17 mouse cellular contexts compared by ENCODE assay signal in genomic region chr16:7404766-7405492, GRCm38 (mm10).
DNase-seq lines count a peak whose midpoint lies in the region; ATAC-seq and TF ChIP-seq lines count a peak whose summit lies in the region.
"Had no signal": no experiment of that assay in that cellular context is flagged by ENCODE, and none has a peak within 500 bp of the region (broad histone marks: within the 10 kb centered on the region; RNA-seq: fewer than 3 reads in every experiment).

No protein-coding gene starts in this region.

- no peak overlapping the region for H3K4me2 ChIP-seq in hindbrain, embryonic 12.5 days (replicated peaks)
- H3K4me2 ChIP-seq in midbrain, postnatal 0 days (ENCODE audit: low read depth, low read length, poor library complexity, severe bottlenecking), result no peak overlapping the region
- H3K4me2 ChIP-seq in intestine, postnatal 0 days (replicated peaks; ENCODE audit: low read depth), result no peak overlapping the region
- H3K4me2 ChIP-seq: embryonic facial prominence, embryonic 15.5 days; heart, embryonic 11.5 days; liver, embryonic 13.5 days had no signal

- peak; percentile 86 for ATAC-seq in hindbrain, embryonic 12.5 days (ENCODE audit: low FRiP score)
- no peak for ATAC-seq in midbrain, postnatal 0 days (ENCODE audit: low FRiP score)
- ATAC-seq in intestine, postnatal 0 days, result no peak

- WGBS in hindbrain, embryonic 12.5 days, result 23% methylated on average over 6 of the region's 6 CpGs
- 23% methylated on average over 6 of the region's 6 CpGs for WGBS in midbrain, postnatal 0 days
- WGBS in intestine, postnatal 0 days, result 49% methylated on average over 6 of the region's 6 CpGs

- H3K9me3 ChIP-seq in hindbrain, embryonic 12.5 days (replicated peaks), result no peaks in the 10 kb centered on the region
- H3K9me3 ChIP-seq in midbrain, postnatal 0 days (ENCODE audit: low read length), result no peaks in the 10 kb centered on the region
- no peaks in the 10 kb centered on the region for H3K9me3 ChIP-seq in intestine, postnatal 0 days (ENCODE audit: control insufficient read depth)
- H3K9me3 ChIP-seq: embryonic facial prominence, embryonic 15.5 days; liver, embryonic 13.5 days had no signal

- no peaks in the 10 kb centered on the region for H3K27me3 ChIP-seq in hindbrain, embryonic 12.5 days
- no peaks in the 10 kb centered on the region for H3K27me3 ChIP-seq in midbrain, postnatal 0 days (ENCODE audit: insufficient read depth, low read length)
- H3K27me3 ChIP-seq in intestine, postnatal 0 days (replicated peaks; ENCODE audit: control insufficient read depth, insufficient read depth, low read length), result no peaks in the 10 kb centered on the region
- H3K27me3 ChIP-seq: embryonic facial prominence, embryonic 15.5 days; liver, embryonic 13.5 days had no signal

- peak overlapping the region; percentile 62 for H3K27ac ChIP-seq in hindbrain, embryonic 12.5 days
- H3K27ac ChIP-seq in midbrain, postnatal 0 days (ENCODE audit: low read depth, low read length), result no peak overlapping the region
- H3K27ac ChIP-seq in intestine, postnatal 0 days (ENCODE audit: low read depth, low read length), result no peak overlapping the region
- H3K27ac ChIP-seq: embryonic facial prominence, embryonic 15.5 days; liver, embryonic 13.5 days had no signal

- no peak overlapping the region for H3K4me3 ChIP-seq in hindbrain, embryonic 12.5 days
- no peak overlapping the region for H3K4me3 ChIP-seq in midbrain, postnatal 0 days (ENCODE audit: low read depth, low read length)
- no peak overlapping the region for H3K4me3 ChIP-seq in intestine, postnatal 0 days (ENCODE audit: low read depth, low read length)
- H3K4me3 ChIP-seq: embryonic facial prominence, embryonic 15.5 days; liver, embryonic 13.5 days; myocyte had no signal

- no peak for TF ChIP-seq CTCF in midbrain, postnatal 0 days (IDR thresholded peaks at IDR 0.05)
- TF ChIP-seq CTCF in intestine, postnatal 0 days (IDR thresholded peaks at IDR 0.05; ENCODE audit: low read depth), result no peak

- H3K4me1 ChIP-seq in hindbrain, embryonic 12.5 days, result peaks cover 19% of the 10 kb centered on the region
- no peaks in the 10 kb centered on the region for H3K4me1 ChIP-seq in midbrain, postnatal 0 days (ENCODE audit: insufficient read depth, low read length)
- no peaks in the 10 kb centered on the region for H3K4me1 ChIP-seq in intestine, postnatal 0 days (replicated peaks; ENCODE audit: control insufficient read depth, insufficient read depth, low read length)
- H3K4me1 ChIP-seq: embryonic facial prominence, embryonic 15.5 days; liver, embryonic 13.5 days had no signal

- H3K36me3 ChIP-seq in hindbrain, embryonic 12.5 days, result no peaks in the 10 kb centered on the region
- no peaks in the 10 kb centered on the region for H3K36me3 ChIP-seq in midbrain, postnatal 0 days (ENCODE audit: insufficient read depth, low read length)
- H3K36me3 ChIP-seq in intestine, postnatal 0 days (ENCODE audit: control insufficient read depth, insufficient read depth), result no peaks in the 10 kb centered on the region
- H3K36me3 ChIP-seq: embryonic facial prominence, embryonic 15.5 days; liver, embryonic 13.5 days had no signal

- H3K9ac ChIP-seq in hindbrain, embryonic 12.5 days, result no peak overlapping the region
- H3K9ac ChIP-seq in midbrain, postnatal 0 days (replicated peaks; ENCODE audit: low read length, poor library complexity, severe bottlenecking), result no peak overlapping the region
- H3K9ac ChIP-seq in intestine, postnatal 0 days (ENCODE audit: low read depth, low read length), result no peak overlapping the region
- H3K9ac ChIP-seq: embryonic facial prominence, embryonic 15.5 days; liver, embryonic 13.5 days had no signal

- peak; percentile 32 to 43 for DNase-seq in cerebellum, adult 18-20 months
- no peak for DNase-seq in cerebellum, postnatal 14 days
- DNase-seq in cerebellum, adult 9-11 months, result peak; percentile 20
- peak; percentile 21 for DNase-seq in midbrain, postnatal 0 days (ENCODE audit: low spot score)
- no peak for DNase-seq in layer of hippocampus, adult 9-10 months (ENCODE audit: low spot score)
- no peak for DNase-seq in right cerebral cortex, postnatal 10 days (ENCODE audit: low spot score in 2 of 2)
- DNase-seq: adrenal gland, adult 8-10 months; kidney, postnatal 14 days; liver, embryonic 13.5 days; lung, postnatal 36 days; right cerebral cortex, postnatal 25 days; thymus, postnatal 14 days had no signal

Comparison
In these comparisons a context has a peak if more than half of its experiments do, and no peak if none do; other contexts are left out.
1. DNase-seq: peak in cerebellum, adult 18-20 months (2 of 2), cerebellum, adult 9-11 months (single experiment) and midbrain, postnatal 0 days (single experiment); none in cerebellum, postnatal 14 days (0 of 2), layer of hippocampus, adult 9-10 months (single experiment) and right cerebral cortex, postnatal 10 days (0 of 2).